Mouse (Mus musculus) lung, embryonic 15.5 days (tissue): Measurements from ENCODE around the gene Gpr146. TPM values are rescaled to one million over a fixed set of nuclear protein-coding genes. Genes with fewer than 3 reads are reported as not detected.
A peak's percentile ranks its signal among the peaks of the same experiment; 100 is the strongest.

Experiments used
- ATAC-seq: fragments of 200-750 bp; cut with Nextera tagmentation; 2 replicates; pipeline ENCODE4 v1.8.0; 2017; ENCODE audit warnings: moderate number of reproducible peaks, borderline replicate concordance; ENCODE audit not compliant: low FRiP score, low TSS enrichment; ENCODE audit errors: extremely low read depth
- H3K27ac ChIP-seq: fragments of 300-500 bp; sonication (generic); 2 replicates; pipeline ENCODE4 v1.5.1; 2015; ENCODE audit warnings: moderate library complexity, mild to moderate bottlenecking, inconsistent platforms
- H3K27me3 ChIP-seq: fragments of 300-500 bp; sonication (generic); 2 replicates; pipeline ENCODE4 v1.6.1; 2015; ENCODE audit warnings: inconsistent platforms
- H3K36me3 ChIP-seq: fragments of 300-500 bp; sonication (generic); 2 replicates; pipeline ENCODE4 v1.6.1; 2015; ENCODE audit warnings: inconsistent platforms
- H3K4me1 ChIP-seq: fragments of 300-500 bp; sonication (generic); 2 replicates; pipeline ENCODE4 v1.6.1; 2015; ENCODE audit warnings: inconsistent platforms
- H3K4me2 ChIP-seq: fragments of 300-500 bp; sonication (generic); 2 replicates; pipeline ENCODE4 v1.6.1; 2015; ENCODE audit warnings: inconsistent platforms, mild to moderate bottlenecking, moderate library complexity
- H3K4me3 ChIP-seq: fragments of 300-500 bp; sonication (generic); 2 replicates; pipeline ENCODE4 v1.5.1; 2015; ENCODE audit warnings: mild to moderate bottlenecking, inconsistent platforms
- H3K9ac ChIP-seq: fragments of 300-500 bp; sonication (generic); 2 replicates; pipeline ENCODE4 v1.6.1; 2015; ENCODE audit warnings: inconsistent platforms
- H3K9me3 ChIP-seq: fragments of 300-500 bp; sonication (generic); 2 replicates; pipeline ENCODE4 v1.6.1; 2016; ENCODE audit warnings: inconsistent platforms
- WGBS: fragments of 180-500 bp; shearing (Covaris S2); methylation state at CpG from one replicate; pipeline ENCODE4 v1.1.7; 2015; 5-methylcytosine and 5-hydroxymethylcytosine counted together
- polyA plus RNA-seq: library from polyadenylated mRNA; unstranded; fragments of >200 nt; fragmentation: Nextera tagmentation; extraction: Ambion mirVana; gene quantifications from 2 replicates; pipeline ENCODE4 v1.2.1, GENCODE M21; 2015

The Gpr146 gene
- polyA plus RNA-seq, 1 experiment from 2014 or later, result 6.3 TPM

- Histone ChIP-seq H3K4me1 (peaks cover 48% of the 10 kb centered on the region), H3K9ac (no peak overlapping the region), H3K36me3 (no peaks in the 10 kb centered on the region), H3K9me3 (no peaks in the 10 kb centered on the region), H3K4me2 (no peak overlapping the region), H3K4me3 (no peak overlapping the region), H3K27ac (no peak overlapping the region), H3K27me3 (no peaks in the 10 kb centered on the region)
- WGBS, result 86% methylated on average over 9 of the region's 9 CpGs
- ATAC-seq, result no peak
These were observed 49.5 kb downstream of the Gpr146 start for GRCm38 (mm10) chr5:139427001-139427400.

- H3K9me3 ChIP-seq, result no peaks in the 10 kb centered on the region
- H3K27ac ChIP-seq, result peak overlapping the region; percentile 27; the same call in 1 of the 2 replicates
- H3K4me3 ChIP-seq, result no peak overlapping the region
- no peak overlapping the region for H3K4me2 ChIP-seq
- no peak overlapping the region for H3K9ac ChIP-seq
- WGBS, result 41% methylated on average over 9 of the region's 9 CpGs
- no peaks in the 10 kb centered on the region for H3K36me3 ChIP-seq
- H3K4me1 ChIP-seq, result peaks cover 38% of the 10 kb centered on the region
- ATAC-seq, result peak; percentile 36; the same call in 1 of the 2 replicates
- H3K27me3 ChIP-seq, result no peaks in the 10 kb centered on the region
These were observed 50.5 kb downstream of the Gpr146 start for GRCm38 (mm10) chr5:139427989-139428388.

- no peak overlapping the region for H3K4me3 ChIP-seq
- H3K4me1 ChIP-seq, result peaks cover 28% of the 10 kb centered on the region
- no peaks in the 10 kb centered on the region for H3K36me3 ChIP-seq
- ATAC-seq, result no peak
- no peaks in the 10 kb centered on the region for H3K27me3 ChIP-seq
- 28% methylated on average over 12 of the region's 12 CpGs for WGBS
- H3K9ac ChIP-seq, result no peak overlapping the region
- H3K4me2 ChIP-seq, result no peak overlapping the region
- H3K9me3 ChIP-seq, result no peaks in the 10 kb centered on the region
- H3K27ac ChIP-seq, result no peak overlapping the region
These were observed 52.4 kb downstream of the Gpr146 start for GRCm38 (mm10) chr5:139429818-139430341.

- no peaks in the 10 kb centered on the region for H3K9me3 ChIP-seq
- 83% methylated on average over 6 of the region's 6 CpGs for WGBS
- no peaks in the 10 kb centered on the region for H3K27me3 ChIP-seq
- no peak overlapping the region for H3K9ac ChIP-seq
- H3K4me1 ChIP-seq, result peaks cover 33% of the 10 kb centered on the region
- H3K4me3 ChIP-seq, result no peak overlapping the region
- no peak overlapping the region for H3K27ac ChIP-seq
- H3K36me3 ChIP-seq, result no peaks in the 10 kb centered on the region
- no peak for ATAC-seq
- no peak overlapping the region for H3K4me2 ChIP-seq
These were observed 54.8 kb downstream of the Gpr146 start for GRCm38 (mm10) chr5:139432333-139432732.

GRCm38 (mm10) chr5:139432747-139433508 lies 55.4 kb downstream of the Gpr146 start:
- no peak for ATAC-seq
- no peaks in the 10 kb centered on the region for H3K27me3 ChIP-seq
- H3K36me3 ChIP-seq, result no peaks in the 10 kb centered on the region
- WGBS, result 71% methylated on average over 7 of the region's 7 CpGs
- H3K4me3 ChIP-seq, result no peak overlapping the region
- H3K9ac ChIP-seq, result no peak overlapping the region
- H3K27ac ChIP-seq, result no peak overlapping the region
- H3K4me1 ChIP-seq, result peaks cover 31% of the 10 kb centered on the region
- H3K9me3 ChIP-seq, result no peaks in the 10 kb centered on the region
- no peak overlapping the region for H3K4me2 ChIP-seq

GRCm38 (mm10) chr5:139433842-139434568 lies 56.5 kb downstream of the Gpr146 start:
- H3K27me3 ChIP-seq, result no peaks in the 10 kb centered on the region
- no peak overlapping the region for H3K27ac ChIP-seq
- 78% methylated on average over 9 of the region's 9 CpGs for WGBS
- no peak for ATAC-seq
- peaks cover 21% of the 10 kb centered on the region for H3K4me1 ChIP-seq
- no peak overlapping the region for H3K4me3 ChIP-seq
- H3K9ac ChIP-seq, result no peak overlapping the region
- H3K36me3 ChIP-seq, result no peaks in the 10 kb centered on the region
- H3K4me2 ChIP-seq, result no peak overlapping the region
- H3K9me3 ChIP-seq, result no peaks in the 10 kb centered on the region

GRCm38 (mm10) chr5:139434940-139435339 lies 57.4 kb downstream of the Gpr146 start:
- no peak for ATAC-seq
- peaks cover 12% of the 10 kb centered on the region for H3K4me1 ChIP-seq
- no peak overlapping the region for H3K4me2 ChIP-seq
- 37% methylated on average over 8 of the region's 8 CpGs for WGBS
- H3K36me3 ChIP-seq, result no peaks in the 10 kb centered on the region
- H3K27ac ChIP-seq, result no peak overlapping the region
- H3K27me3 ChIP-seq, result no peaks in the 10 kb centered on the region
- no peak overlapping the region for H3K9ac ChIP-seq
- H3K9me3 ChIP-seq, result no peaks in the 10 kb centered on the region
- H3K4me3 ChIP-seq, result no peak overlapping the region

- no peak overlapping the region for H3K4me2 ChIP-seq
- no peak overlapping the region for H3K9ac ChIP-seq
- H3K27me3 ChIP-seq, result no peaks in the 10 kb centered on the region
- H3K4me1 ChIP-seq, result peaks cover 16% of the 10 kb centered on the region
- H3K36me3 ChIP-seq, result no peaks in the 10 kb centered on the region
- WGBS, result 90% methylated on average over 4 of the region's 4 CpGs
- H3K4me3 ChIP-seq, result no peak overlapping the region
- no peaks in the 10 kb centered on the region for H3K9me3 ChIP-seq
- ATAC-seq, result no peak
- H3K27ac ChIP-seq, result no peak overlapping the region
These were observed 60.3 kb downstream of the Gpr146 start for GRCm38 (mm10) chr5:139437769-139438168.

GRCm38 (mm10) chr5:139438440-139438839 lies 60.9 kb downstream of the Gpr146 start:
- H3K4me1 ChIP-seq, result peaks cover 22% of the 10 kb centered on the region
- H3K27me3 ChIP-seq, result no peaks in the 10 kb centered on the region
- H3K4me3 ChIP-seq, result no peak overlapping the region
- WGBS, result 79% methylated on average over 12 of the region's 12 CpGs
- no peak overlapping the region for H3K27ac ChIP-seq
- H3K36me3 ChIP-seq, result no peaks in the 10 kb centered on the region
- ATAC-seq, result no peak
- no peaks in the 10 kb centered on the region for H3K9me3 ChIP-seq
- no peak overlapping the region for H3K4me2 ChIP-seq
- H3K9ac ChIP-seq, result no peak overlapping the region

- no peak overlapping the region for H3K4me3 ChIP-seq
- H3K4me1 ChIP-seq, result peaks cover 15% of the 10 kb centered on the region
- H3K27me3 ChIP-seq, result no peaks in the 10 kb centered on the region
- no peak overlapping the region for H3K4me2 ChIP-seq
- no peak overlapping the region for H3K27ac ChIP-seq
- no peak overlapping the region for H3K9ac ChIP-seq
- ATAC-seq, result no peak
- no peaks in the 10 kb centered on the region for H3K36me3 ChIP-seq
- 80% methylated on average over 5 of the region's 5 CpGs for WGBS
- no peaks in the 10 kb centered on the region for H3K9me3 ChIP-seq
These were observed 63.0 kb downstream of the Gpr146 start for GRCm38 (mm10) chr5:139440451-139440850.

- H3K4me3 ChIP-seq, result no peak overlapping the region
- no peak for ATAC-seq
- 91% methylated on average over 11 of the region's 11 CpGs for WGBS
- no peaks in the 10 kb centered on the region for H3K36me3 ChIP-seq
- no peak overlapping the region for H3K27ac ChIP-seq
- no peaks in the 10 kb centered on the region for H3K27me3 ChIP-seq
- no peak overlapping the region for H3K9ac ChIP-seq
- peaks cover 21% of the 10 kb centered on the region for H3K4me1 ChIP-seq
- H3K9me3 ChIP-seq, result no peaks in the 10 kb centered on the region
- H3K4me2 ChIP-seq, result no peak overlapping the region
These were observed 63.6 kb downstream of the Gpr146 start for GRCm38 (mm10) chr5:139440926-139441725.
